Mouse (Mus musculus): ENCODE results near the gene Map2k6. TPM values are rescaled to one million over a fixed set of nuclear protein-coding genes. Genes with fewer than 3 reads are reported as not detected.

Map2k6 gene
- polyA plus RNA-seq, 1 experiment from 2014 or later, result 21.2 TPM

- H3K9ac ChIP-seq, result no peak overlapping the region
- WGBS, result 37% methylated on average over 6 of the region's 6 CpGs
- H3K4me2 ChIP-seq, result no peak overlapping the region
- no peak overlapping the region for H3K4me3 ChIP-seq
- H3K4me1 ChIP-seq, result 0 out of 2 replicates have a peak, but pooled peaks cover 6% of the 10 kb centered on the region
- H3K36me3 ChIP-seq, result peaks cover 24% of the 10 kb centered on the region
- ATAC-seq (ENCODE audit: borderline replicate concordance, extremely low read depth, low FRiP score, low TSS enrichment), result 0 out of 2 replicates have a peak, but pooled peaks have one; percentile 19
- H3K27ac ChIP-seq, result no peak overlapping the region; the same call in 1 of the 2 replicates
- no peaks in the 10 kb centered on the region for H3K9me3 ChIP-seq
- no peaks in the 10 kb centered on the region for H3K27me3 ChIP-seq
Measured at GRCm38 (mm10) chr11:110498651-110499213, 99.8 kb downstream of the Map2k6 start.

- no peak overlapping the region for H3K27ac ChIP-seq
Measured at GRCm38 (mm10) chr11:110502937-110503670, 104.2 kb downstream of the Map2k6 start.

DNA sequence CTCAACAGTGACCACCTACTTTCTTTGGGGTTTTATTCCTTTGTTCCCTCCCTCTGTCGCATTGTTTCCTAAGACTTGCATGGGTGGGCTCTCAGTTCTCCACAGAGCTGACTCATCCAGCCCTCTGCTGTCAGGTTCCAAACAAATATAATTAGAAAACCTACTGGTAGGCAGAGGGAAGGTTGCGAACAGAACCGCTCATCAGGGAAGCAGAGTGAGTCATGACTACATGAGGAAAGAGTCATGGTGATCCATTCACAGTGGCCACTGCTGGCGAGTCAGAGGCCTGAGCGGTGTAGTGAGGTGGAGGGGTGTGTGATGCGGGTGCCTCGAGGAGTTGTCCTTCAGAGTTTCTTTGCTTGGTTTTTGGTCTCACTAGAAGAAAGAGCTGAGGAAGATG, 112.5 kb downstream of the Map2k6 start:
- H3K27ac ChIP-seq, result no peak overlapping the region
- ATAC-seq (ENCODE audit: borderline replicate concordance, extremely low read depth, low FRiP score, low TSS enrichment), result no peak
- 92% methylated on average over 7 of the region's 7 CpGs for WGBS

More at GRCm38 (mm10) chr11:110502937-110503670, 104.2 kb downstream of the Map2k6 start:
- Histone ChIP-seq H3K27me3 (no peaks in the 10 kb centered on the region), H3K9ac (no peak overlapping the region), H3K4me2 (no peak overlapping the region), H3K36me3 (peaks cover 33% of the 10 kb centered on the region), H3K4me3 (no peak overlapping the region), H3K9me3 (no peaks in the 10 kb centered on the region), H3K4me1 (0 out of 2 replicates have a peak, but pooled peaks cover 6% of the 10 kb centered on the region)
- no peak for ATAC-seq (ENCODE audit: borderline replicate concordance, extremely low read depth, low FRiP score, low TSS enrichment)
- WGBS, result 56% methylated on average over 11 of the region's 11 CpGs

GRCm38 (mm10) chr11:110518648-110519047, 119.7 kb downstream of the Map2k6 start:
- Histone ChIP-seq H3K9ac (no peak overlapping the region), H3K27me3 (no peaks in the 10 kb centered on the region), H3K4me3 (no peak overlapping the region), H3K27ac (no peak overlapping the region), H3K9me3 (no peaks in the 10 kb centered on the region), H3K36me3 (peaks cover 16% of the 10 kb centered on the region), H3K4me2 (no peak overlapping the region), H3K4me1 (no peaks in the 10 kb centered on the region)
- ATAC-seq (ENCODE audit: borderline replicate concordance, extremely low read depth, low FRiP score, low TSS enrichment), result no peak
- 97% methylated on average over 1 of the region's 1 CpGs for WGBS

More for the DNA sequence above, 112.5 kb downstream of the Map2k6 start:
- H3K36me3 ChIP-seq, result peaks cover 38% of the 10 kb centered on the region
- no peak overlapping the region for H3K9ac ChIP-seq
- H3K4me3 ChIP-seq, result no peak overlapping the region
- no peaks in the 10 kb centered on the region for H3K4me1 ChIP-seq
- no peaks in the 10 kb centered on the region for H3K27me3 ChIP-seq
- H3K4me2 ChIP-seq, result no peak overlapping the region
- H3K9me3 ChIP-seq, result no peaks in the 10 kb centered on the region

- H3K9ac ChIP-seq, result no peak overlapping the region
- H3K4me2 ChIP-seq, result no peak overlapping the region
- H3K9me3 ChIP-seq, result no peaks in the 10 kb centered on the region
- no peaks in the 10 kb centered on the region for H3K4me1 ChIP-seq
- ATAC-seq (ENCODE audit: borderline replicate concordance, extremely low read depth, low FRiP score, low TSS enrichment), result no peak
- H3K27me3 ChIP-seq, result no peaks in the 10 kb centered on the region
- no peak overlapping the region for H3K27ac ChIP-seq
- 85% methylated on average over 2 of the region's 2 CpGs for whole genome bisulfite sequencing
- H3K4me3 ChIP-seq, result no peak overlapping the region
- H3K36me3 ChIP-seq, result peaks cover 11% of the 10 kb centered on the region
Measured at GRCm38 (mm10) chr11:110522906-110523305, 124.0 kb downstream of the Map2k6 start.

- Histone ChIP-seq H3K36me3 (peaks cover 3% of the 10 kb centered on the region; the same call in 1 of the 2 replicates), H3K27me3 (no peaks in the 10 kb centered on the region), H3K9ac (no peak overlapping the region), H3K4me2 (no peak overlapping the region), H3K9me3 (no peaks in the 10 kb centered on the region), H3K4me3 (no peak overlapping the region), H3K4me1 (no peaks in the 10 kb centered on the region), H3K27ac (no peak overlapping the region)
- ATAC-seq (ENCODE audit: borderline replicate concordance, extremely low read depth, low FRiP score, low TSS enrichment), result no peak
- WGBS, result 90% methylated on average over 4 of the region's 4 CpGs
Measured at GRCm38 (mm10) chr11:110526156-110526555, 127.2 kb downstream of the Map2k6 start.

DNA sequence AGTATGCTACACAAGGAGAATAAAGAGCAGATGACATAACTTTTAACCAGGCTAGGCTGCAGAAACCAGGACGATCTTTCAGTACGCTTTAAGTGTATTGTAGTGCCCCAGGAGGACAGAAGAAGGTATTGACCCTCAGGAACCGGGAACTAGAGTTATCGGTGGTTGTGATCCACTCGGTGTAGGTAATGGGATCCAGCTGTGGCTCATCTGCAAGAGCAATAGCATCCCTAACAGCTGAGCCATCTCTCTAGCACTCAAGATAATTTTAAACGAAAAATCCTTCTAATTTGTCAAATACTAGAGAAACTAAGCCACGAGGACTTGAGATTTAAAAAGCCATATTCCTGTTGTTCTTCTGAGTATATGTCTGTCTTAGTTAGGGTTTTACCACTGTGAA, 132.2 kb downstream of the Map2k6 start:
- ATAC-seq (ENCODE audit: borderline replicate concordance, extremely low read depth, low FRiP score, low TSS enrichment), result peak; percentile 78; the same call in 1 of the 2 replicates
- Histone ChIP-seq H3K4me2 (no peak overlapping the region), H3K36me3 (no peaks in the 10 kb centered on the region), H3K9me3 (no peaks in the 10 kb centered on the region), H3K9ac (no peak overlapping the region), H3K4me1 (no peaks in the 10 kb centered on the region), H3K27ac (no peak overlapping the region), H3K4me3 (no peak overlapping the region), H3K27me3 (no peaks in the 10 kb centered on the region)
- WGBS, result 26% methylated on average over 7 of the region's 7 CpGs

- no peaks in the 10 kb centered on the region for H3K27me3 ChIP-seq
- no peak overlapping the region for H3K4me3 ChIP-seq
- no peak overlapping the region for H3K27ac ChIP-seq
- 53% methylated on average over 4 of the region's 4 CpGs for WGBS
- H3K4me1 ChIP-seq, result no peaks in the 10 kb centered on the region
- no peak overlapping the region for H3K4me2 ChIP-seq
- H3K9ac ChIP-seq, result no peak overlapping the region
- no peak for ATAC-seq (ENCODE audit: borderline replicate concordance, extremely low read depth, low FRiP score, low TSS enrichment)
- H3K9me3 ChIP-seq, result no peaks in the 10 kb centered on the region
- H3K36me3 ChIP-seq, result no peaks in the 10 kb centered on the region
Measured at GRCm38 (mm10) chr11:110534856-110535255, 135.9 kb downstream of the Map2k6 start.

DNA sequence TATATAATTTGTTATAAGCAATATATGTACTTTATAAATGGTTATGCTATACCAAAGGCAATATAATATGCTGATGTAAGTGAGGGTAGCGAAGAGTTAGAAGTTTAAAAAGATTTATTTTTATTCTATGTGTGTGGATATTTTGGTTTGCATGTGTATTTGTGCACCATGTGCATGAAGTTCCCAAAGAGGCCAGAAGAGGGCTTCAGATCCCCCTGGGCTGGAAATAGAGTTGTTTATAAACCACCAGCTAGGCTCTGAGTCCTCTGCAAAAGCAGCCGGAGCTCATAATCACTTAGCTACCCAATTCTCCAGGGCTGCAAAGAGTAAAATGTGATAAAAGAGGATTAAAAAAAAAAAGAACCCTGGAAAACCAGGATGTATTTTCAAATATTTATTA, 137.6 kb downstream of the Map2k6 start:
- Histone ChIP-seq H3K27ac (no peak overlapping the region), H3K9me3 (no peaks in the 10 kb centered on the region), H3K27me3 (no peaks in the 10 kb centered on the region), H3K4me3 (no peak overlapping the region), H3K4me2 (no peak overlapping the region), H3K4me1 (no peaks in the 10 kb centered on the region), H3K36me3 (no peaks in the 10 kb centered on the region), H3K9ac (no peak overlapping the region)
- WGBS, result 84% methylated on average over 2 of the region's 2 CpGs
- no peak for ATAC-seq (ENCODE audit: borderline replicate concordance, extremely low read depth, low FRiP score, low TSS enrichment)

DNA sequence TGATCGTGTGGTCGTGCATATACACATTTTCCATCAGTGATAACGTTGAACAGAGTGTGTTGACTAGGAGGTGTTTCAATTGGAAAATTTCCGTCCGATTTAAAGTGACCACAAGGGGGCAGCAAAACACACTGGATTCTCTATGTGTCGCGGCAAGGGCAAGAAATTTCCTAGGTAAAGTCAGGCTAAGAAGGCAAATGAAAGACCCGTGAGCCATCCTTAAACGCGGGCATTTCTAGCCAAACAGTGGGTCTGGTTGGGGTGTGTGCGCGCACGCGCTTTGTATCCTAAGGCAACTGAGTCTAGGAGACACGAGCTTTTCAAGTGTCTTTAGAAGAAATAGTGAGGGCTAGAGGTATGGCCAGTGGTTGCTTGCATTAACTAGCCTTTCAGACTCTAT, 138.7 kb downstream of the Map2k6 start:
- ATAC-seq (ENCODE audit: borderline replicate concordance, extremely low read depth, low FRiP score, low TSS enrichment), result peak; percentile 57; the same call in 1 of the 2 replicates
- no peak overlapping the region for H3K4me3 ChIP-seq
- H3K4me2 ChIP-seq, result peak overlapping the region; percentile 42
- WGBS, result 5% methylated on average over 15 of the region's 15 CpGs
- H3K27ac ChIP-seq, result no peak overlapping the region
- H3K27me3 ChIP-seq, result no peaks in the 10 kb centered on the region
- H3K4me1 ChIP-seq, result no peaks in the 10 kb centered on the region
- H3K9ac ChIP-seq, result no peak overlapping the region
- no peaks in the 10 kb centered on the region for H3K36me3 ChIP-seq
- H3K9me3 ChIP-seq, result no peaks in the 10 kb centered on the region

- WGBS, result 55% methylated on average over 10 of the region's 10 CpGs
- Histone ChIP-seq H3K9me3 (no peaks in the 10 kb centered on the region), H3K4me2 (peak overlapping the region; percentile 42; the same call in 1 of the 2 replicates), H3K27ac (no peak overlapping the region), H3K27me3 (no peaks in the 10 kb centered on the region), H3K4me3 (no peak overlapping the region), H3K36me3 (no peaks in the 10 kb centered on the region), H3K4me1 (no peaks in the 10 kb centered on the region), H3K9ac (no peak overlapping the region)
- ATAC-seq (ENCODE audit: borderline replicate concordance, extremely low read depth, low FRiP score, low TSS enrichment), result no peak
Measured at GRCm38 (mm10) chr11:110538206-110538605, 139.3 kb downstream of the Map2k6 start.

DNA sequence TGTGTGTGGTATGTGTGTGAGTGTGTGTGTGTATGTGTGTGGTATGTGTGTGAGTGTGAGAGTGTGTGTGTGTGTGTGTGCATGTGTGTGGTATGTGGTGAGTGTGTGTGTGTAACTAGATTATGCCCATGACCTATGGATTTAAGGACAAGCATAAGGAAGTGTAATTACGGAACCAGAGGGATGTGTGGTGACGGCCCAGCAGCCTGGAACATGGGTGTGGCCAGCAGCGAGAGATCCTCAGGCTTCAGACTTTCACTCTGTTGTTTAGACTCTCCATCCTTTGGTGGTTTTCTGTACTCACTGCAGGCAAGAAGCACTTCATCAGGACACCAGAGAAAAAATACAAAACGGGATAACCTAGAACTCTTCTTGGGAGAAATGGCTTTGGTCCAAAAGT, 143.0 kb downstream of the Map2k6 start:
- ATAC-seq (ENCODE audit: borderline replicate concordance, extremely low read depth, low FRiP score, low TSS enrichment), result no peak
- Histone ChIP-seq H3K36me3 (no peaks in the 10 kb centered on the region), H3K9me3 (no peaks in the 10 kb centered on the region), H3K4me3 (no peak overlapping the region), H3K4me2 (no peak overlapping the region), H3K27ac (no peak overlapping the region), H3K4me1 (no peaks in the 10 kb centered on the region), H3K9ac (no peak overlapping the region), H3K27me3 (no peaks in the 10 kb centered on the region)
- WGBS, result 64% methylated on average over 4 of the region's 4 CpGs

Measured in lung, embryonic 15.5 days (tissue).